Mouse (Mus musculus) adrenal gland, adult (tissue): ENCODE data around the gene Abcd3.

Source experiments
- DNase-seq, 2 experiments: peaks; one replicate each; pipeline ENCODE4 v3.0.0; 2022 to 2023; ENCODE audit warnings: low spot score in 1 of 2; ENCODE audit not compliant: inconsistent age in 2 of 2

Abcd3 gene

DNA sequence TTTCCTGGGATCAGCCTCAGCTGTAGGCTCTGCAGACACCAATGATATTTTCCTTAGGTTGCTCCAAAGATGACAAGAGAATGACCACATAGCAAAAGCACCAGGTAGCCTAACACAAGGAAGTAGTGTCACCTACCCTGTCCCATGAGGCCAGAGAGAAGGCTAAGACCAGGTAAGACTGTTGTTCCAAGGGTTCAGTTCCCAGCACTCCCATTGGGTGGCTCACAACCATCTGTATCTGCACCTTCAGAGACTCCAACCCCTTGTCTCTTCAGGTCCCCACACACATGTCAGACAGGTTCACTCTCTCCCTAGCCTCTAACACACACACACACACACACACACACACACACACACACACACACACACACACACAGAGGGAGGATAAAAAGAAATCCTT is 99.8 kb downstream of the Abcd3 start:
- DNase-seq, result no peak

DNA sequence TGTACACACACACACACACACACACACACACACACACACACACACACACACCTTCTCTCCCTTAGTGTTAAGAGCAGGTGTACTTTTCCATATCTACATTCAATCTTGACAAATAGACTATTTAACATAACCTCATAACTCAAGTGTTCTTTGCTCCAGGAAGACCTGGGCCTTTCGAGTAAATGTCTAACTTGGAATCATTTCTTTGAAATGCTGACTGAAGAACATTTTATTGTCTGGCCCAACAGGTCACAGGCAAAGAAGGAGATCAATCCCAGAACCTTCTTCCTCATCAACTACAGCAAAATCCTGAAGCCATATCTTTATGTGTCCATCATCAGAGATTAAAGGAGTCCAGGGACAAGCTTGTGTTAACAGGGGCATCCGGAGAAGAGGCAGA is 100.6 kb downstream of the Abcd3 start:
- DNase-seq, result no peak

DNA sequence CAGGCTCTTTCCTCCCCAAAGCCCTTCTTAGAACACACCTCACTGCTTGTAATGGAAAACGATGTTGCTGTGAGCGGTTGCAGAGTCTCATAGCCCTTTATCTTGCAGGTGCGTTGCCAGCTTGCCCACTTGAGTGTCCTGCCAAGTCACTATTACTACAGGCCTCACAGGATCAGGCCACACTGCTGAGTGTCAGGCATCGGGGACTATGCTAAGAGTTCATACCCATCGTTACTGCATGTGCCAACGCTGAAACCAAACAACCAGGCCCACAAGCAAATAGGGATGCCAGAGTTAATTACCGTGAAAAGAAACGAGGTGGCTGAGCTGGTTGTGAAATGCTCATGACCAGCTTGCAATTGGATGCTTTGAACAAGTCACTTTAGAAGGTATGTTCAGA is 101.3 kb downstream of the Abcd3 start:
- no peak for DNase-seq

DNA sequence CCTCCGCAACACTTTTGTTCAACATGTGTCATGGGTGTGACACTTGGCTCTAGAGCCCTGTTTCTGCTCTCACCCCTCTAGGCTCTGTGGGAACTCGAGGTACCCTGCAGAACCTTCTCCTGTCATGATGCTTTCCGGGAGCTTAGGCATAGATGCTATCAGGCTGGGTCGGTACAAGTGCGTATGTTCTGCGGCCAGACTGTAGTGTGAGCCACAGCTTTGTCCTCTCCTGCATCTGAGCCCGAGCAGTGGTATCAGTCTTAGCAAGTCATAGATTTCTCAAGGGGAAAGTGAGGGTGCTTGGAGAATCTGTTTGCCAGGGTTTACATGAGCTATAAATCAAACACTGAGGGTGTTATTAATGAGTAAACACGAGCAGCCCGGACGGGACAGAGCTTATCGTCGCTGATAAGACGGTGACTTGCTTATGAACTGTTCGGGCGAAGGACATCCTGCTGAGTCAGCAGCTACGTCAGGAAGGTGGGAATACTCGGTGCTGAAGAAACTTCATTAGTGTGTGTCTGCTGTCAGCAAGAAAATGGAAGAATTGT is 101.9 kb downstream of the Abcd3 start:
- DNase-seq, result peak; percentile 56 to 78

DNA sequence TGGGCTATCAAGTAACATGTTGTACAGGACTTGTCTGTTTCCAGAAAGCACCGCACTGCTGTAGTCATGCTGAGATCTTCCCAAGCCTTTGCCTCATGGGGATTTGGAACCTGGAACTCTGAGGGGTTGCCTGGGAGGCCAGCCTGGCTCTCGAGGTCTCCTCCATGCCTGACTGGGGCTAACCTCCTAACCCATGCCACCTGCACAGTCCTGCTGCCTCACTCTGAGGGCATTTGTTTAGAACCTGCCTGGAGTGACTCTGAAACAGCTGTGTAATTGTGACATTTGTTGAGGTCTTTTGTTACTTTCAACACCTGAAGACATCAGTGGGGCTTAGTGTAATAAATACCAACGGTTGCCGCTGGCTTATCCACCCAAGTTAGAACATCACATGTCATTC is 102.9 kb downstream of the Abcd3 start:
- no peak for DNase-seq

DNA sequence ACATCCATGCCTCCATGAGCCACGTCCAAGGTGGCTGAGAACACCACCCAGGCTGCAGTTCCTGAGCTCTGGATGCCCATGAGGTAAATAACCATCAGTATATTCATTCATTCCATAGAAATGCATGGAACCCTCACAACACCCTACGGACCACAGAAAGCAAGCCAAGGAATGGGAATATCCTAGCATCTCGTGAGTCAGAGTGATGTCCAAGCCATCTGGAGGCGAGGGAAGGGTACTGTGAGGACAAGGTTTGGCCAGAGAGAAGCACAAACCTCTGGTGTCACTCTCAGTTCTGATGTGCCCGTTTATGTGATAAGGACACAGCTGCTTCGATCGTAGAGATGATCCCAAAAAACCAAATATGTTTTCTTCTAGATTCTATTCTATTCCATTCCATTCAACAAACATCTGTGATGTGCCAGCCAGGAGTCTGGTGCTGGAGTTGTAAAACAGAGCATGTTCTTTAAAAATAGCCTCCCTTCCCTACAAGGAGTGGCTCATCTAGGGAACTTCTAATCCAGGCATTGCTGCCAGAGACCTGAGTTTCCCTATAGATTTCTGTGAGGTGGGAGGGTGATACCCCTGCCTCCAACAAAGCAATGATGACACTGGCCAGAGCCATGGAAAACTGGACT is 104.1 kb downstream of the Abcd3 start:
- no peak for DNase-seq
